25 mouse cellular contexts compared by ENCODE assay signal in the genomic region with DNA sequence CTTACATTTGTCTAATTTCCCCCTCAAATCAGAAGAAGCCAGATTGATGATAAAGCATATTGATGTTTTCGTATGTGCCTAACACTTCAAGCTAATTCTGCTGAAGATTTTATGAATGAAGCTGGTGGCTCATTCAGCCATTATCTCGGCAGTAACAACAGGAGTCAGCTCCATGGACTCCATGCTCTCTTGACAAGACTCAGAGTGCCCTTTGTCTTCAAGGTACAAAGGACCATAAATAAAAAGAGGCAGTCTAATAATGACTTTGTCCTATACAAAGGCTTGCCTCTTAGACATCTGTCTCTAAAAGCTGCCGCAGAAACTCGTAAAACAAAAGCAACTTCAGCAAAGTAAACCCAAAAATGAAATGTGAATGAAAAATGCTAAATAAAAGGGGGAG. TPM values are rescaled to one million over a fixed set of nuclear protein-coding genes. Genes with fewer than 3 reads are reported as not detected.
DNase-seq lines count a peak whose midpoint lies in the region; ATAC-seq and TF ChIP-seq lines count a peak whose summit lies in the region.
"Had no signal": no experiment of that assay in that cellular context is flagged by ENCODE, and none has a peak within 500 bp of the region (broad histone marks: within the 10 kb centered on the region; RNA-seq: fewer than 3 reads in every experiment).

No protein-coding gene starts in this region.

- intact Hi-C loops in heart, postnatal 25 days (cut with DNase I), result no loop called here

- no peak for TF ChIP-seq POLR2A in brain, embryonic 14.5 days (IDR thresholded peaks at IDR 0.05; ENCODE audit: borderline replicate concordance, extremely low read depth, insufficient read depth, insufficient read length, poor library complexity, severe bottlenecking)

- no peaks in the 10 kb centered on the region for H3K9me3 ChIP-seq in hindbrain, embryonic 13.5 days
- H3K9me3 ChIP-seq: embryonic facial prominence, embryonic 12.5 days; forebrain, embryonic 12.5 days; heart, embryonic 12.5 days; limb, embryonic 15.5 days; neural tube, embryonic 13.5 days had no signal

- H3K4me3 ChIP-seq in layer of hippocampus, adult 2 months, result no peak overlapping the region
- H3K4me3 ChIP-seq in hindbrain, embryonic 13.5 days, result no peak overlapping the region
- H3K4me3 ChIP-seq: embryonic facial prominence, embryonic 12.5 days; forebrain, embryonic 12.5 days; heart, embryonic 12.5 days; left cerebral cortex, adult 2 months; limb, embryonic 15.5 days; neural tube, embryonic 13.5 days had no signal

- H3K4me2 ChIP-seq in hindbrain, embryonic 13.5 days, result no peak overlapping the region
- H3K4me2 ChIP-seq: embryonic facial prominence, embryonic 12.5 days; forebrain, embryonic 12.5 days; heart, embryonic 12.5 days; limb, embryonic 15.5 days; lung, embryonic 14.5 days; neural tube, embryonic 13.5 days had no signal

- no peaks in the 10 kb centered on the region for H3K36me3 ChIP-seq in hindbrain, embryonic 13.5 days
- H3K36me3 ChIP-seq: embryonic facial prominence, embryonic 12.5 days; forebrain, embryonic 12.5 days; heart, embryonic 12.5 days; limb, embryonic 15.5 days; neural tube, embryonic 13.5 days had no signal

- no peaks in the 10 kb centered on the region for H3K27me3 ChIP-seq in hindbrain, embryonic 13.5 days
- H3K27me3 ChIP-seq: embryonic facial prominence, embryonic 12.5 days; forebrain, embryonic 12.5 days; heart, embryonic 12.5 days; limb, embryonic 15.5 days; neural tube, embryonic 13.5 days had no signal

- no peak overlapping the region for H3K9ac ChIP-seq in hindbrain, embryonic 13.5 days
- H3K9ac ChIP-seq: embryonic facial prominence, embryonic 12.5 days; forebrain, embryonic 12.5 days; heart, embryonic 12.5 days; limb, embryonic 15.5 days; liver, embryonic 14.5 days; lung, embryonic 14.5 days; neural tube, embryonic 13.5 days had no signal

- ATAC-seq in hindbrain, embryonic 13.5 days (ENCODE audit: low FRiP score), result peak; percentile 43; the same call in 1 of the 2 replicates

- WGBS in hindbrain, embryonic 13.5 days, result 12% methylated on average over 4 of the region's 4 CpGs

- no peak for TF ChIP-seq CTCF in layer of hippocampus, adult 2 months (conservative IDR thresholded peaks at IDR 0.05)
- no peak for TF ChIP-seq CTCF in brain, embryonic 14.5 days (IDR thresholded peaks at IDR 0.05; ENCODE audit: borderline replicate concordance, extremely low read depth, insufficient read depth, insufficient read length)

- peaks cover 6% of the 10 kb centered on the region; the same call in 1 of the 2 replicates for H3K4me1 ChIP-seq in hindbrain, embryonic 13.5 days (replicated peaks)
- H3K4me1 ChIP-seq: embryonic facial prominence, embryonic 12.5 days; heart, embryonic 12.5 days; limb, embryonic 15.5 days had no signal

- 0 out of 2 replicates have a peak overlapping the region, but pooled peaks have one; percentile 5 for H3K27ac ChIP-seq in layer of hippocampus, adult 2 months
- H3K27ac ChIP-seq in hindbrain, embryonic 13.5 days, result no peak overlapping the region
- H3K27ac ChIP-seq: embryonic facial prominence, embryonic 12.5 days; forebrain, embryonic 12.5 days; left cerebral cortex, adult 2 months; limb, embryonic 15.5 days; liver, embryonic 14.5 days; neural tube, embryonic 13.5 days had no signal

- DNase-seq in layer of hippocampus, adult 2 months (ENCODE audit: low spot score in 2 of 2), result no peak
- DNase-seq in layer of hippocampus, postnatal 10 days (ENCODE audit: low spot score in 2 of 2), result no peak
- DNase-seq in brain, adult 2 months (ENCODE audit: low read depth, low spot score), result peak; percentile 55
- DNase-seq in brain, embryonic 14.5 days (ENCODE audit: low read depth), result peak; percentile 39
- DNase-seq in adrenal gland, adult 8-10 months, result no peak
- DNase-seq in heart, postnatal 25 days (ENCODE audit: low spot score), result no peak
- DNase-seq: adrenal gland, adult 2 months; cerebellum, adult 9-10 months; gastrocnemius, postnatal 14 days; heart, adult 18-20 months; heart, postnatal 14 days; kidney, adult 18-20 months; kidney, postnatal 4 days; layer of hippocampus, adult 9-11 months; lung, embryonic 14.5 days; thymus, adult 18-20 months; thymus, postnatal 4 days had no signal

RNA-seq across cellular contexts. Expression of gene Rasal2, which starts 24.4 kb away (rescaled TPM):
- 10 to 100 TPM; 91.1 to 93.7 TPM for total RNA-seq in layer of hippocampus, adult 2 months (2021)
- 10 to 100 TPM; 45.4 to 48.3 TPM for total RNA-seq in layer of hippocampus, postnatal 10 days (2021)
- polyA plus RNA-seq in brain, embryonic 14.5 days (2012; rRNA removed), result 29.5 and 39.9 TPM in 2 replicates
- polyA plus RNA-seq in hindbrain, embryonic 13.5 days (2015; fragmentation: Nextera tagmentation; extraction: Ambion mirVana), result 45.1 and 47.0 TPM in 2 replicates
- 10 to 100 TPM; 15.1 to 25.1 (median 20.3) TPM for total RNA-seq in adrenal gland, adult 8-10 months (2022)
- 10 to 100 TPM; 21.6 to 34.8 TPM for total RNA-seq in heart, postnatal 25 days (2021)

Comparison
In these comparisons a context has a peak if more than half of its experiments do, and no peak if none do; other contexts are left out.
1. DNase-seq: peak in brain, adult 2 months (single experiment) and brain, embryonic 14.5 days (single experiment); none in layer of hippocampus, adult 2 months (0 of 2), layer of hippocampus, postnatal 10 days (0 of 2), adrenal gland, adult 8-10 months (single experiment) and heart, postnatal 25 days (single experiment).